Mouse (Mus musculus): ENCODE data around the gene Arsb. TPM values are rescaled to one million over a fixed set of nuclear protein-coding genes. Genes with fewer than 3 reads are reported as not detected.

Arsb gene
- polyA plus RNA-seq, 1 experiment from 2014 or later = 7.9 TPM

DNA sequence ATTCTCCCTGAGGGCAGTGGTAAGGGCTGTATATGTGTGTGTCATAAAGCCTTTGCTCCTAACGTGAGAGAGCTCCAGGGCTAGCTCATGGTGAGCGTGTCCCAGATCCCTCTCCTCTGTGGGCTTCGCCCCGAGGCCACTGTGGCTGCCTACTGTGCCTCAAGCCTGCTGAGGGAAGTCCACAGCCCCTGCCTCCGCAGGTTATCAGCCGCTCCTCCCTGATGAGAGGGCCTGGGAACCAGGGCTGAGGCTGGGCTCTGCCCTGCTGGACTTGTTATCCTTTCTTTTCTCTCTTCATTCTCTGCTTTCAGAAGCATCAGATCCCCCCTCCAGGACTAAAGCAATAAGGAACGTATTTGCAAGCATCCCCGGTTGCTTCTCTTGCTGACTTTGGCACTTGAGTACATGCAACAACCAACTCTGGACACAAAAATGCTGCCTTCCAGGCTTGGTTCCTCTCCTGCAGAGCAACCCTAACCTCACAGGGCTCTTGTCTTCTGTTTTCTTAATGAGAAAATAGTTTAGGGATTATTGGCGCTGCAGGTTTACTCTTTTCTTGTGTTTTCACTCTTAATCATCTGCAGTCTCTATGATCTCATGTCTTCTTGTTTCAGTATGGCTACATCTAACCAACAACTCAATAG lies 45.4 kb downstream of the Arsb start:
- no peak overlapping the region for H3K4me2 ChIP-seq (replicated peaks; ENCODE audit: low read depth)
- H3K4me1 ChIP-seq (replicated peaks; ENCODE audit: control insufficient read depth, insufficient read depth, low read length) = no peaks in the 10 kb centered on the region
- H3K27ac ChIP-seq (ENCODE audit: low read depth, low read length) = no peak overlapping the region
- ATAC-seq = no peak
- H3K27me3 ChIP-seq (replicated peaks; ENCODE audit: control insufficient read depth, insufficient read depth, low read length) = no peaks in the 10 kb centered on the region
- H3K4me3 ChIP-seq (ENCODE audit: low read depth, low read length) = no peak overlapping the region
- no peaks in the 10 kb centered on the region for H3K36me3 ChIP-seq (ENCODE audit: control insufficient read depth, insufficient read depth)
- TF ChIP-seq CTCF (IDR thresholded peaks at IDR 0.05; ENCODE audit: low read depth) = no peak
- no peak overlapping the region for H3K9ac ChIP-seq (ENCODE audit: low read depth, low read length)
- no peaks in the 10 kb centered on the region for H3K9me3 ChIP-seq (ENCODE audit: control insufficient read depth)
- WGBS = 73% methylated on average over 9 of the region's 9 CpGs

DNA sequence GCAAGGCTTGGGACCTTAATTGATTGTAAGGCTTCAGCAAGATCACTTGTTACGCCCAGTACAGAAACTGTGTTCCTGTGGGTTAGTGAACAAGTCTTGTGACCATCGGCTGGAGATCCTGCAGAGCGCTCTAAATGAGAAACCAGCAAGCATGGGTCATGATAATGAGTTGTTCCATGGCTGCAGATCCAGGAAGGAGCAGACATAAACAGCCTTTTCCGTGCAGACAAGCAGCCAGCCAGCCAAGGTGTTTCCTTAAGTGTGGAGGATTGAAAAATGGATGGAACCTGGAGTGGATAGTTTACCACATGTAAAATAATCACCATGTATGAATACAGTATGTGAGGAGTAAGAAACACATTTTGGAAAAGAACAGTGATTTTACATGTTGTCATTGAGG lies 48.7 kb downstream of the Arsb start:
- Histone ChIP-seq H3K4me3 (ENCODE audit: low read depth, low read length) (no peak overlapping the region), H3K9ac (ENCODE audit: low read depth, low read length) (no peak overlapping the region), H3K4me2 (replicated peaks; ENCODE audit: low read depth) (no peak overlapping the region), H3K36me3 (ENCODE audit: control insufficient read depth, insufficient read depth) (no peaks in the 10 kb centered on the region), H3K4me1 (replicated peaks; ENCODE audit: control insufficient read depth, insufficient read depth, low read length) (no peaks in the 10 kb centered on the region), H3K27ac (ENCODE audit: low read depth, low read length) (no peak overlapping the region), H3K9me3 (ENCODE audit: control insufficient read depth) (no peaks in the 10 kb centered on the region), H3K27me3 (replicated peaks; ENCODE audit: control insufficient read depth, insufficient read depth, low read length) (no peaks in the 10 kb centered on the region)
- 75% methylated on average over 4 of the region's 4 CpGs for WGBS
- no peak for ATAC-seq
- TF ChIP-seq CTCF (IDR thresholded peaks at IDR 0.05; ENCODE audit: low read depth) = no peak

DNA sequence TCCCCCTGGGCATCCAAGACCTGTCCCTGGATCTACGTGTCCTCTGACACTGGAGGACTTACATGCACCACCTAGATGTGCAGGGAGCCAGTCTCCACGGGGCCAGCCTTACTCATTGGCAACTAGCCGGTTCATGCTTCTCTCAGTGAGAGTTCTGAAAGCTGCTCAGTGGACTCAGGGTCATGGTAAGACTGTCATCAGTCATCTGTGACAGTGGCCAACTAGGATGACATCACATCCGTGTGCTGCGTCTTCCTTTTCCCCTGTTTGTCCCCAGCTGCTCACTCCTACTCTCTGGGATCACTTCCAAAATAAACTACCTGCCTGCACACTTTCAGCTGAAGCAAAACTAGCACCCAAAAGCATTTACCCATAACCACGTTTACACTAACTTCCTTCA lies 50.6 kb downstream of the Arsb start:
- Histone ChIP-seq H3K4me2 (replicated peaks; ENCODE audit: low read depth) (no peak overlapping the region), H3K9me3 (ENCODE audit: control insufficient read depth) (no peaks in the 10 kb centered on the region), H3K27me3 (replicated peaks; ENCODE audit: control insufficient read depth, insufficient read depth, low read length) (no peaks in the 10 kb centered on the region), H3K4me1 (replicated peaks; ENCODE audit: control insufficient read depth, insufficient read depth, low read length) (no peaks in the 10 kb centered on the region), H3K9ac (ENCODE audit: low read depth, low read length) (no peak overlapping the region), H3K36me3 (ENCODE audit: control insufficient read depth, insufficient read depth) (no peaks in the 10 kb centered on the region), H3K27ac (ENCODE audit: low read depth, low read length) (no peak overlapping the region), H3K4me3 (ENCODE audit: low read depth, low read length) (no peak overlapping the region)
- WGBS = 59% methylated on average over 6 of the region's 6 CpGs
- no peak for TF ChIP-seq CTCF (IDR thresholded peaks at IDR 0.05; ENCODE audit: low read depth)
- ATAC-seq = no peak

- no peaks in the 10 kb centered on the region for H3K36me3 ChIP-seq (ENCODE audit: control insufficient read depth, insufficient read depth)
- no peaks in the 10 kb centered on the region for H3K9me3 ChIP-seq (ENCODE audit: control insufficient read depth)
- 86% methylated on average over 7 of the region's 7 CpGs for WGBS
- H3K4me2 ChIP-seq (replicated peaks; ENCODE audit: low read depth) = no peak overlapping the region
- no peak for ATAC-seq
- no peaks in the 10 kb centered on the region for H3K4me1 ChIP-seq (replicated peaks; ENCODE audit: control insufficient read depth, insufficient read depth, low read length)
- H3K4me3 ChIP-seq (ENCODE audit: low read depth, low read length) = no peak overlapping the region
- H3K27ac ChIP-seq (ENCODE audit: low read depth, low read length) = no peak overlapping the region
- H3K9ac ChIP-seq (ENCODE audit: low read depth, low read length) = no peak overlapping the region
- peak; percentile 32; the same call in 1 of the 2 replicates for TF ChIP-seq CTCF (IDR thresholded peaks at IDR 0.05; ENCODE audit: low read depth)
- H3K27me3 ChIP-seq (replicated peaks; ENCODE audit: control insufficient read depth, insufficient read depth, low read length) = no peaks in the 10 kb centered on the region
Observed at GRCm38 (mm10) chr13:93825792-93826558, 54.5 kb downstream of the Arsb start.

DNA sequence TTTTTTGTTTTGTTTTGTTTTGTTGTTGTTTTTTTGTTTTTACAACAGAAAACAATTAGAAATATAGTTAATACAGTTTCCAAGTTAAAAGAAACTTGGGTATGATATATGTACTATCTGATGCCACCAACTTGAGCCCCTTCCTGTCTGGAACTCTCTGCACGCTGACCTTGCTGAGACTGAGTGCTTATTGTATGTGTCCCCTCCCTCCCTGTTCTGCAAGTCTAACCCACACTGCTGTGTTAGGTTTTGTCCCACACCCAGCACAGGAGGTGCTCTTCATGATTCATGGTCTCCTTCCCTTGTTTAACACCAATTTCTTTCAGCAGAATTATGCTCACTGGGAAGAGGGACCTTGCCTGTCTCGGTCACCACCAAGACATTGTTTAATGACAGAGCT lies 56.3 kb downstream of the Arsb start:
- no peak for TF ChIP-seq CTCF (IDR thresholded peaks at IDR 0.05; ENCODE audit: low read depth)
- H3K36me3 ChIP-seq (ENCODE audit: control insufficient read depth, insufficient read depth) = no peaks in the 10 kb centered on the region
- no peaks in the 10 kb centered on the region for H3K4me1 ChIP-seq (replicated peaks; ENCODE audit: control insufficient read depth, insufficient read depth, low read length)
- H3K9me3 ChIP-seq (ENCODE audit: control insufficient read depth) = no peaks in the 10 kb centered on the region
- 80% methylated on average over 2 of the region's 2 CpGs for WGBS
- no peak overlapping the region for H3K4me3 ChIP-seq (ENCODE audit: low read depth, low read length)
- H3K27ac ChIP-seq (ENCODE audit: low read depth, low read length) = no peak overlapping the region
- no peak overlapping the region for H3K4me2 ChIP-seq (replicated peaks; ENCODE audit: low read depth)
- no peak overlapping the region for H3K9ac ChIP-seq (ENCODE audit: low read depth, low read length)
- H3K27me3 ChIP-seq (replicated peaks; ENCODE audit: control insufficient read depth, insufficient read depth, low read length) = no peaks in the 10 kb centered on the region
- ATAC-seq = no peak

- Histone ChIP-seq H3K9me3 (ENCODE audit: control insufficient read depth) (no peaks in the 10 kb centered on the region), H3K36me3 (ENCODE audit: control insufficient read depth, insufficient read depth) (no peaks in the 10 kb centered on the region), H3K27me3 (replicated peaks; ENCODE audit: control insufficient read depth, insufficient read depth, low read length) (no peaks in the 10 kb centered on the region), H3K9ac (ENCODE audit: low read depth, low read length) (no peak overlapping the region), H3K4me2 (replicated peaks; ENCODE audit: low read depth) (no peak overlapping the region), H3K4me1 (replicated peaks; ENCODE audit: control insufficient read depth, insufficient read depth, low read length) (no peaks in the 10 kb centered on the region), H3K27ac (ENCODE audit: low read depth, low read length) (no peak overlapping the region), H3K4me3 (ENCODE audit: low read depth, low read length) (no peak overlapping the region)
- WGBS = 74% methylated on average over 2 of the region's 2 CpGs
- TF ChIP-seq CTCF (IDR thresholded peaks at IDR 0.05; ENCODE audit: low read depth) = peak; percentile 61
- no peak for ATAC-seq
Observed at GRCm38 (mm10) chr13:93829565-93830293, 58.3 kb downstream of the Arsb start.

All from intestine, postnatal 0 days (tissue).